Mouse (Mus musculus) myocyte (in vitro differentiated cells): ENCODE data around the gene Gdf11.

Experiments used
- MAX ChIP-seq: IDR thresholded peaks from one replicate; pipeline ENCODE4 v1.6.1; 2011; ENCODE audit warnings: low read depth, mild to moderate bottlenecking, control low read depth
- MYOD1 ChIP-seq, 3 experiments: IDR thresholded peaks; one replicate each; pipeline ENCODE4 v1.6.1; 2011; ENCODE audit warnings: control low read depth in 2 of 3, low read depth in 2 of 3, mild to moderate bottlenecking in 2 of 3, moderate library complexity in 1 of 3; ENCODE audit not compliant: insufficient read length in 2 of 3, control insufficient read depth in 1 of 3
- POLR2A ChIP-seq: IDR thresholded peaks from one replicate; pipeline ENCODE4 v1.6.1; 2011; ENCODE audit warnings: low read depth, mild to moderate bottlenecking, control low read depth, moderate library complexity; ENCODE audit not compliant: insufficient read length
- POLR2AphosphoS2 ChIP-seq: IDR thresholded peaks from one replicate; pipeline ENCODE4 v1.6.1; 2011; ENCODE audit warnings: low read depth, control low read depth; ENCODE audit not compliant: insufficient read length
- USF1 ChIP-seq: IDR thresholded peaks from one replicate; pipeline ENCODE4 v1.6.1; 2011; ENCODE audit warnings: low read depth, mild to moderate bottlenecking, control low read depth, moderate library complexity

DNA sequence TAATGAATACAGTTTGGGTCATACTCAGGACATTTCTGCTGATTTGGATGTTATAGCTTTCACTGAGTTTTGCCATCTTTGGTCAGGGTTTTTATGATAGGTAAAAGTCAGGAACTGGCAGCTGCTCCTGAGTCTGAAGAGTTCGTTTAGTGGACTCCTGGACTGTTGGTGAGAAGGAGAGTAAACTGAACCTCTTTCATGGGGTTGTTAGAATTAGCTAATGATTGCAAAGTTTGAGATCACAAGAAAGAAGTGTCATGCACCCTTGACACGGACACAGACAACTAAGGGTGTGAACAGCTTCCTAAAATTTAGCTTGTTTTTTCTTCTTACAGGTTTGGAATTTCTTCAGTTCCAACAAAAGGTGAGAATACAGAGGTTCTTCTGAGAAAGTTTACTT is 43.1 kb downstream of the Gdf11 start:
- TF ChIP-seq POLR2AphosphoS2 (no peak), POLR2A (no peak), MYOD1 (IDR thresholded peaks at IDR 0.05; ENCODE audit: control insufficient read depth in 1 of 3, insufficient read length in 2 of 3, low read depth in 2 of 3) (no peak), USF1 (no peak), MAX (no peak)
